Mouse (Mus musculus) myocyte (in vitro differentiated cells): ENCODE measurements around the gene Mdfi.

Source experiments
- CEBPB ChIP-seq: IDR thresholded peaks from 2 replicates; pipeline ENCODE4 v1.6.1; 2011; ENCODE audit warnings: mild to moderate bottlenecking, moderate library complexity; ENCODE audit not compliant: poor library complexity, insufficient read depth, severe bottlenecking
- MYOG ChIP-seq, 3 experiments: IDR thresholded peaks; one replicate each; pipeline ENCODE4 v1.6.1; 2011; ENCODE audit warnings: control low read depth in 2 of 3, low read depth in 2 of 3, mild to moderate bottlenecking in 2 of 3; ENCODE audit not compliant: insufficient read length in 2 of 3, control insufficient read depth in 1 of 3, insufficient read depth in 1 of 3
- POLR2A ChIP-seq: IDR thresholded peaks from one replicate; pipeline ENCODE4 v1.6.1; 2011; ENCODE audit warnings: low read depth, mild to moderate bottlenecking, control low read depth, moderate library complexity; ENCODE audit not compliant: insufficient read length
- TCF3 ChIP-seq: IDR thresholded peaks from one replicate; pipeline ENCODE4 v1.6.1; 2011; ENCODE audit warnings: low read depth, control low read depth; ENCODE audit not compliant: insufficient read length

DNA sequence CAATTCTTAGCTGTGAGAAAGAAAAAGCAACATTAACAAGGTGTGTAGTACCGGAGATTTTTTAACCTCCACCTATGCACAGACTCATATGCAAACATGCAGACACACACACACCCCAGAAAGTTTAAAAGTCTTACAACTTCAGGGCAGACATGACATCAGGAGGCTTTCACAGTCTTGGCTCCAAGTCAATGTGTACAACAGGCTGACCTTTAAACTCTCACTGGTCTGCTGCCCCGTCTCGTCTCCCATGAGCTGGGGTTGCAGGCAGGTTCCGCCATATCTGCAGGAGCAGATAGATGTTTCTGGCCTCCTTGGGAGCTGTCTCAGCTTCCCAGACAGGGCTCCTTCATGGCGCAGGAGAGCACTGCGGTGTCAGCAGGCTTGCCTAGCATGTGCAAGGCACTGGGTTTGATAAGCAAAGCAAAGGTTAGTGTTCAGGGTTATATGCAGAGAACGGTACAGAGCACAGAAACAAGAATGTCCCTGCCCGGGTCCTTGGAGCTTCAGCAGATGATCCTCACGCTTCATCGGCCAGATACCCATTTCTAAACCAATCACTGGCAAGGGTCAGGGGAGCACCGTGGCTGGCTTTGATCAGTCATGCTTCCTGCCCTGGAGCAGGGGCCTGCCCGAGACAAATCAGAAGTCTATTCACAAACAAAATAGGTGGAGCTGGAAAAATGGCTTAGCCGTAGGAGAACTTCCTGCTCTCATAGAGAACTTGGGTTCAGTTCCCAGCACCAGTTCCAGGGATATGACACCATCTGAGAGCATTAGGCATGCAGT lies 29.2 kb downstream of the Mdfi start:
- no peak for TF ChIP-seq CEBPB
- TF ChIP-seq POLR2A = no peak
- no peak for TF ChIP-seq MYOG (IDR thresholded peaks at IDR 0.05; ENCODE audit: control insufficient read depth in 1 of 3, insufficient read depth in 1 of 3, insufficient read length in 2 of 3, low read depth in 2 of 3)
- no peak for TF ChIP-seq TCF3
